Mouse (Mus musculus) megakaryocyte-erythroid progenitor cell, adult 5-6 weeks (primary cell): ENCODE data around the gene Nmnat2. TPM values are rescaled to one million over a fixed set of nuclear protein-coding genes. Genes with fewer than 3 reads are reported as not detected.

Source experiments
- ATAC-seq: replicated peaks from 2 replicates; pipeline ENCODE4 v1.8.0; 2016; ENCODE audit warnings: mild to moderate bottlenecking, inconsistent platforms; ENCODE audit not compliant: severe bottlenecking, poor library complexity, low FRiP score, low TSS enrichment
- total RNA-seq, 2 experiments: library from RNA; stranded (forward) in 1 of 2; stranded (reverse) in 1 of 2; fragments of 200-1000, 215-1000 nt in 1 of 2; fragments of >200 nt in 1 of 2; fragmentation: Nextera tagmentation in 1 of 2; gene quantifications; 2 replicates each; pipeline ENCODE4 v1.2.3; 2014 to 2017

The Nmnat2 gene
- total RNA-seq, 2 experiments from 2014 or later = 0.24 to 1.5 TPM

- no peak for ATAC-seq
These were observed 58.9 kb downstream of the Nmnat2 start for GRCm38 (mm10) chr1:153013541-153014288.

- ATAC-seq = no peak
These were observed 59.8 kb downstream of the Nmnat2 start for GRCm38 (mm10) chr1:153014431-153015186.

GRCm38 (mm10) chr1:153016465-153017163 lies 61.8 kb downstream of the Nmnat2 start:
- no peak for ATAC-seq

- no peak for ATAC-seq
These were observed 64.3 kb downstream of the Nmnat2 start for GRCm38 (mm10) chr1:153019128-153019527.

- 0 out of 2 replicates have a peak, but pooled peaks have one; percentile 2 for ATAC-seq
These were observed 64.8 kb downstream of the Nmnat2 start for GRCm38 (mm10) chr1:153019623-153020022.

- ATAC-seq = peak; percentile 90
These were observed 66.3 kb downstream of the Nmnat2 start for GRCm38 (mm10) chr1:153021034-153021638.

GRCm38 (mm10) chr1:153023018-153023417 lies 68.2 kb downstream of the Nmnat2 start:
- no peak for ATAC-seq

GRCm38 (mm10) chr1:153023875-153024274 lies 69.1 kb downstream of the Nmnat2 start:
- ATAC-seq = no peak

- peak; percentile 36 for ATAC-seq
These were observed 69.7 kb downstream of the Nmnat2 start for GRCm38 (mm10) chr1:153024453-153024852.

GRCm38 (mm10) chr1:153031345-153031744 lies 76.6 kb downstream of the Nmnat2 start:
- no peak for ATAC-seq

- no peak for ATAC-seq
These were observed 77.2 kb downstream of the Nmnat2 start for GRCm38 (mm10) chr1:153031954-153032353.

- ATAC-seq = peak; percentile 60
These were observed 78.5 kb downstream of the Nmnat2 start for GRCm38 (mm10) chr1:153033145-153033908.

- ATAC-seq = no peak
These were observed 79.3 kb downstream of the Nmnat2 start for GRCm38 (mm10) chr1:153034064-153034463.

- peak; percentile 77 for ATAC-seq
These were observed 80.6 kb downstream of the Nmnat2 start for GRCm38 (mm10) chr1:153035328-153035944.

GRCm38 (mm10) chr1:153037353-153038345 lies 82.9 kb downstream of the Nmnat2 start:
- ATAC-seq = no peak

- ATAC-seq = 0 out of 2 replicates have a peak, but pooled peaks have one; percentile 21
These were observed 85.3 kb downstream of the Nmnat2 start for GRCm38 (mm10) chr1:153040091-153040490.

- no peak for ATAC-seq
These were observed 86.3 kb downstream of the Nmnat2 start for GRCm38 (mm10) chr1:153041046-153041445.
